Mouse (Mus musculus): ENCODE measurements at regions not wholly inside any gene's neighbourhood (a gene's known extent, or its start where the extent isn't known, plus 50 kb on each side); places are given as distances from the start of the nearest gene placed in this dataset.

- TF ChIP-seq EP300 (IDR thresholded peaks at IDR 0.05; ENCODE audit: low read depth): no peak
- TF ChIP-seq CTCF (IDR thresholded peaks at IDR 0.05; ENCODE audit: low read depth): no peak
Measured at GRCm38 (mm10) chr15:10843060-10843695, 109.0 kb upstream of the C1qtnf3 start.

Data from liver, postnatal 0 days (tissue).